Mouse (Mus musculus) adipocyte (in vitro differentiated cells): ENCODE results near the gene Ywhae.
A peak's percentile ranks its signal among the peaks of the same experiment; 100 is the strongest.

Experiments
- DNase-seq: peaks from one replicate; pipeline ENCODE4 v3.0.0-alpha.2; 2016; ENCODE audit warnings: low spot score

Ywhae gene

DNA sequence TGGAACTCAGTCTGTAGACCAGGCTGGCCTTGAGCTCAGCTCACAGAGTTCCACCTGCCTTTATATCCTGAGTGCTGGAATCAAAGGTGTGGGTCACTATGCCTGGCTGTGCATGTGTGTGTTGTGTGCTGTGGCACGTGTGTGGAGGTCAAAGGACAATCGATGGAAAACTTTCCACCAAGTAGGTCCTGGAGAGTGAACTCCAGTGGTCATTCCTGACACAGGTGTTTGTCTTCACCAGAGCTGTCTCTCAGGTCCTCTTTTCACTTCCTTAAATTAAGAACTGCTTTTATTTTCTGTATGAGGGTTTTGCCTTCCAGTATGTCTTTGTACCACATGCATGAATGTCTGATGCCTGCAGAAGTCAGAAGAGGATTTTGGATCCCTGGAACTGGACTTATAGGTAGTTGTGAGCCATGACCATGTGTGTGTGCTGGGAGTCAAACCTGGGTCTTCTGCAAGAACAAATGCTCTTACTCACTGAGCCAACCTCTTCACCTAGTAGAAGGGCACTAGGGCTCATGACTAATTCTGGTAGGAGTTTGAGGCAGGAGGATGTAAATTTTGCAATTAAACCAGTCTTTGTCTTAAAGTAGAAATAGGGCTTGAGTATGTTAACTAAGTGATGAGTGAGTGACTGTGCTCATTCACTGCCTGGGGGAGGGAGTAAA lies 5.3 kb downstream of the Ywhae start:
- no peak for DNase-seq

DNA sequence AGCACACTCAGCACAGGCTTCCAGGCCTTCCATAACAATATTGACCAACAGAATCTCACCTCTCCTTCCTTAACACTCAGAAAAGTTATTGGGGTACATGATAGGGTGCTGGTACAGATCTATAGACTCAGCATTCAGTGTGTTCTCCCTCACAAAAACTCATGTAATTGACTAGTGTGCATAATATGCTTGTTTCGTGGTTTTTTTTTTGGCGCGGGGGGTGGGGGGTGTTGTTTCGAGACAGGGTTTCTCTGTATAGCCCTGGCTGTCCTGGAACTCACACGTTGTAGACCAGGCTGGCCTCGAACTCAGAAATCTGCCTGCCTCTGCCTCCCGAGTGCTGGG lies 5.8 kb downstream of the Ywhae start:
- no peak for DNase-seq

DNA sequence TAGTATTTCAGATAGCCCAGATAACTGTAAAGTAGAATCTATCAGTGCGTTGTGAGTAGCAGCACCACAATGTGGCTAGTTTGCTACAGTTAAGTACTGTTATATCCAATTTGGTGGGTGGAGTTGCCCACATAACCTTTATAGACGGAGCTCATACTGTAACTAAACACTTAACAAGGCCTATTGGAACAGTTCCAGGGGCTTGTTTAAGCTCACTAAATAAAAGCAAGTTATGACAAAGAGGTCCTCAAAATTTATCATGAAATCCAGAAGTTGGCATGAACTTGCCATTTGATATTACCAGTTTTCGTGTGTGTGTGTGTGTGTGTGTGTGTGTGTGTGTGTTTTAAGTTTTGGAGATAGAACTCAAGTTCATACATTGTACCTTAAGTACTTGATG lies 7.5 kb downstream of the Ywhae start:
- no peak for DNase-seq

GRCm38 (mm10) chr11:75741615-75742014 lies 8.9 kb downstream of the Ywhae start:
- DNase-seq: no peak

DNA sequence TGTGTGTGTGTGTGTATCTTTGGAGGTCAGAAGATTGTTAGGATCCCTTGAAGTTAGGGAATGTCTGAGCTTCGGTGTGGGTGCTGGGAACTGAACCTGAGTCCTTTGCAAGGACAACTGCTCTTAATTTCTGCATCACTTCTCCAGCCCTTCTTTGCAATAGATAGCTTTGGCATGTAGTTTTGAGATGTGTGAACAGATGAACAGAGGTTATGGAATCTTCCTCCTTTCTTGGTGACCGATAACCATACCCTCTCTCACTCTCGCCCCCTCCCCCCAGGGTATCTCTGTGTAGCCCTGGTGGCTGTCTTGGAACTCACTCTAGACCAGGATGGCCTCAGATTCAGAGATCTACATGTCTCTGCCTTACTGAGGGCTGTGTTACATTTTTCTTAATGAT lies 12.1 kb downstream of the Ywhae start:
- no peak for DNase-seq

GRCm38 (mm10) chr11:75750537-75750936 lies 17.9 kb downstream of the Ywhae start:
- DNase-seq: no peak

GRCm38 (mm10) chr11:75751082-75751481 lies 18.4 kb downstream of the Ywhae start:
- DNase-seq: no peak

DNA sequence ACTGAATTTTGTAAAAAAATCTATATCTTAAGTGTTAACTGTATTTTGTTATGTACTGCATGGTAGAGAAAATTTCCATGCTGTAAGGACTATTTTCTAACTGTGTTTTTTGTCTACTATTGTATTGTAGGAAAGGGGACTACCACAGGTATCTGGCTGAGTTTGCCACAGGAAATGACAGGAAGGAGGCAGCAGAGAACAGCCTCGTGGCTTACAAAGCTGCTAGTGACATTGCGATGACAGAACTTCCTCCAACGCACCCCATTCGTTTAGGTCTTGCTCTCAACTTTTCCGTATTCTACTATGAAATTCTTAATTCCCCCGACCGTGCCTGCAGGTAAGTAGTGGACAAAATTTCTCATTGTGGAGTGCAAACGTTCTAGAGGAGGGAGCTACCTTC lies 24.0 kb downstream of the Ywhae start:
- no peak for DNase-seq

DNA sequence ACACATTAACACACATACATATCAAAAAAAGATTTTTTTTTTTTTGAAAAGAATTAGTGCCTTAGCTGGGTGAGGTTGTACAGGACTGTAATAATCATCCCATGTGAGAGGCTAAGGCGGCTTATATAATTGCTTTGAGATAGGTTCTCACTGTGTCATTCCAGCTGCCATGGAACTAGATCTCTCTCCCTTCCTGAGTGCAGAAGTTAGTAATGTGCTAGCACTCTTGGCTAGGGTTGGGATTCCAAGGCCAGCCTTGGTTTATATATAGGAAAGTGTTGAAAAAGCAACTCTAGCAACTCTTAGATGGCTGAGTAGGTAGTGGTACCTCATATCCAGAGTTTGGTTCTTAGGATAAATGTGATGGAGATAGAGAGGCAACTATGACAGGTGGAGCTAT lies 25.9 kb downstream of the Ywhae start:
- no peak for DNase-seq

DNA sequence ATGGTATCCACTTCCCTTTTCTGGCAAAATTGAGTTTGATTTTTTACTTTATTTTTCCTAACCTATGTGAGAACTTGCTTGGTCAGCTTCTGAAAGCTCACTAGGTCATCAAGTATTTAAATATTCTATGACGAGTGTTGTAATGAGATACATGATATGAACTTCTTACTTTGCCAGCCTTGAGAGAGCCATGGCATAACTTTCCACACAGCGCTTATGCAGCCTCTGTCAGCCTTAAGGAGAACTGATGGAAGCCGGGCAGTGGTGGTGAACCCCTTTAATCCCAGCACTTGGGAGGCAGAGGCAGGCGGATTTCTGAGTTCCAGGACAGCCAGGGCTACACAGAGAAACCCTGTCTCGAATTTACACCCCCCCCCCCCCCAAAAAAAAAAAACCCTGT lies 28.1 kb downstream of the Ywhae start:
- no peak for DNase-seq

- DNase-seq: no peak
Measured at GRCm38 (mm10) chr11:75762708-75763107, 30.0 kb downstream of the Ywhae start.

- DNase-seq: no peak
Measured at GRCm38 (mm10) chr11:75764521-75765023, 31.9 kb downstream of the Ywhae start.

GRCm38 (mm10) chr11:75765161-75765560 lies 32.5 kb downstream of the Ywhae start:
- no peak for DNase-seq

DNA sequence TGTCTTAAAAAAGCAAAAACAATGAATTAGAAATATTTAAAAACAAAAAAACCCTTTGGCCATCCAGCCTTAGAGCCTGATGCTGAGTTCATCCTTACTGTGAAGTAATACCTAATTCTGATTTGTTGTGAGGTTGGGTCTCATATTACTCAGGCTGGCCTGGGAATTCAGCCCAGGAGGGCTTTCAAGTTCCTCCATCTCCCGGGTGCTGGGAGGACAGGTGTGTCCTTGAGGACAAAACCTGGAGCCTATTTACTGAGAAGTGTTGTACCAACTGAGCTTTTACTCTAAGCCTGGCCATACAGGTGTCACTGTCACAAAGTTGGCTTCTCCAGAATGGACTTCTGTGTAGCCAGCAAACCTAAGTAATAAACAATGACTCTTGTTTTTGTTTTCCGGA lies 34.3 kb downstream of the Ywhae start:
- DNase-seq: no peak

DNA sequence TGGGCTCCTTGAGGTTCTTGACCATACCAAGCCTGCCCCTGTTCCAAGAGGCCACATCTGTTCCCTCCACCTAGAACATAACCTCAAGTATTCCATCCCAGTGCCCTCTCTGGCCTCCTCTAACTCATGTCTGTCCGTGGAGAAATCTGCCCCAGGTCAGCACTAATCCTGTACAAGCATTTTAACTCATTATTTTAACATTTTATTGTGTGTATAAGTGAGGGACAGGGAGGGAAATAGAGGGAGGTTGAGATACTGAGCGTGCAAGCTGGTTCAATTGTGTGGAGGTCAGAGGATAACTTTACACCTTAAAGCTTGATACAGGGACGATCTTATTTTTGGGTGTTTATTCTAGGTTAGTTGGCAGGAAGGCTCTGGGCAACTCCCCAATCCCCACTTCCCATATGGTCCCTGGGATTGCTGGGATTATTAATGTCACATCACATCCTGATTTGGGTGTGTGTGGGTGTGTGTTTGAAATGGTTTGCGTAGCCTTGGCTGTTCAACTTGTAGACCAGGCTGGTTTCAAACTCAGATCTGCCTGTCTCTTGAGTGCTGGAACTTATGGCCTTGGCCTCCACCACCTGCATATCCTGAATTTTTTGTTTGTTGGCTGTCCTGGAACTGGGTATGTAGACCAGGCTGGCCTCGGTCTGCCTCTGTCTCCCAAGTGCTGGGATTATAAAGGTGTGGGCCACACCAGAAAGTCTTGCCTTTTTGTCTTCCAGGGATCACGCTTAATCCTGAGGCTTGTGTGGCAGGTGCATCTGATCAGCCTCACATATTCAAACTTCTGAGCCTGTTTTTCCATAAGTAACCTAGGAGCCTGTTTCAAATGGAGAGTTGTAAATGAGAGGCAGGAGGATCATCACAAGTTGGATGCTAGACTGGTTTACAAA lies 35.7 kb downstream of the Ywhae start:
- no peak for DNase-seq

DNA sequence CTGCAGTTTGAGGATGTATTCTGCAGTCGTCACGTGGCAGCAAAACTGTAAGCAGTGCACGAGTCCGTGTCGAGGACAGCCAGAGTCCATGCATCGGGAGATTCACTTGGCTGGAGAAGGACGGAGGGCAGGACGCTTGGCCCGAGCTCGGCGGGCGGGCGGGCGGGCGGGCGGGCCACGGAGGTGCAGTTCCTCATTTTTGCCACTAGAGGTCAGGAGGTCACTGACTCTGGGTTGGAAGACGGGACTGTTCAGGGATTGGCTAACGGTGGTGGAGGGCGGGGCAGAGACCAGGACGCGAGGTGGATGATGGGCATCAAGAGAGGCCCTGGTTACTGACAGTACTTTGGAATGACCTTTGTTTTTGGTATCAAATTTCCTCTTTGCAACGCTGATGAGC lies 36.5 kb downstream of the Ywhae start:
- DNase-seq: peak; percentile 76

DNA sequence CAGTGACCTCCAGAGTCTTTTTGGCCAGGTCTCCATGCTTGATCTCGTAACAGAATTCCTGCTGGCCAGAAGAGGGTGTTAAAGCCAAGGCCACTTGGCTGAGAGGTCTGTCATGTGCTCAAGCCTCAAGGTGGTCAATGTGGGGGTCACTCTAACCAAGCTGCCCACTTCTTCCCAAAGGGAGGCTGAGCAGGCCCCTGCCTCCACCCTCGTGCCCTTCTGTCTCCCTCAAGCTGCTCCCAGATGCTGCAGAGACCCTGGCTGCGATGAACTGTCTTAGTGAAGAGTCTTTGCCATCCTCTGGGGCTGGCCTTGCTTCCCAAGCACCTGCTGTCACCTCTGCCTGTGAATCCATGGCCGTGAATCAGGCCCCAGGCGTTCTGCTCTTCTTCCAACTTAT lies 39.9 kb downstream of the Ywhae start:
- no peak for DNase-seq

- no peak for DNase-seq
Measured at GRCm38 (mm10) chr11:75775919-75776318, 43.2 kb downstream of the Ywhae start.

- peak; percentile 81 for DNase-seq
Measured at GRCm38 (mm10) chr11:75781919-75782318, 49.2 kb downstream of the Ywhae start.

DNA sequence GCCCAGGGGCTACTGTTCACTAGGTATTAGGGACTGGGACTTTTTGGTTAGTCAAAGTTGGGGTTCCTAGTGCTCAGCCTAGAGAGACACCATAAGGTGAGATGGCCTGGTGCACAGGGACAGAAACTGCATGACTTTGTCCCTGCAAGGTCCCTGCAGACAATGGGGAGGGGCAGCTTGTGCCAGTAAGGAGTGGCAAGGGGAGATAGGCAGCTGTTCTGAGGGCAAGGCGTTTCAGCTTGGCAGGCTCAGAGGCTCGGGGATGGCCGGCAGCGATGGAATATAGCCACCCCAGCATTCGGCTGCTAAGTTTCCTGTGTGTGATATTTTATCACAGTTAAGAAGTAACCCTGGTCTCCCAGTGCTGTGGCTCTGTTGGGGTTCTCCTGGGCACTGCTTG lies 51.1 kb downstream of the Ywhae start:
- DNase-seq: no peak

DNA sequence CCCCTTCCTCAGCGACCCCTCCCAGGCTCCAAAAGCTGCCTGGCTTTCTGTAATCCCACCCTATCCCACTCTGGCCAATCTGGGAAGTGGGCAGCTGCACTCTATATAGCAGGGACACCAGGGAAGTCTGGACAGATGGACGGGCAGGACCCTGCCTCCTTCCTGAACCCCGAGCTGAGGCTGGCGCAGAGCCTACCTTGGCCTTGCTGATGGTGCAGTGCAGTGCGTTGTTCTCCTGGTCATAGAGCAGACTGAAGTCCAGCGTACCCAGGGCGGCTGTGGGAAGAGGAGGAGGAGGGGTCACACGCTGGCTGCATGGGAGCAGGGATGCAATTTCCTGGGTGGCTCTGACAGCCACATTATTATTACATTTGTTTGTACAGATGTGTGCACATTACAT lies 53.2 kb downstream of the Ywhae start:
- no peak for DNase-seq

DNA sequence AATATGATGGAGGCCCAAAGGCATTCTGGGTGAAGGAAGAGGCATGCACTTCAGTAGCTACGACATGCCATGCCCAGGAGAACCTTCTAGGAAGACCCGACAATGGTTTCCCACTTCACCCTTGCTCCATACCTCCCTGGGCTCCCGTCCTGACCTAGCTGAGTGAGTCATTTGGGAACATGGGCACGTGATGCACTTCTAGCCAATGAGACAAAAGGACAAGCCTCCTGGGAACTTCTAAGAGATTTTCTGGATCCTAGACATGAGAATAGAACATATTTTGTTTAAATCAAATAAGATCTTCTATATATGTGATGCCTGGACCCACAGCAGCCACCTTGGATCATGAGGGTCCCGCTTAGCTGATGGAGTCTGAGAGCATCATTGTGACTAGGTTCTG lies 59.9 kb downstream of the Ywhae start:
- DNase-seq: peak; percentile 20

DNA sequence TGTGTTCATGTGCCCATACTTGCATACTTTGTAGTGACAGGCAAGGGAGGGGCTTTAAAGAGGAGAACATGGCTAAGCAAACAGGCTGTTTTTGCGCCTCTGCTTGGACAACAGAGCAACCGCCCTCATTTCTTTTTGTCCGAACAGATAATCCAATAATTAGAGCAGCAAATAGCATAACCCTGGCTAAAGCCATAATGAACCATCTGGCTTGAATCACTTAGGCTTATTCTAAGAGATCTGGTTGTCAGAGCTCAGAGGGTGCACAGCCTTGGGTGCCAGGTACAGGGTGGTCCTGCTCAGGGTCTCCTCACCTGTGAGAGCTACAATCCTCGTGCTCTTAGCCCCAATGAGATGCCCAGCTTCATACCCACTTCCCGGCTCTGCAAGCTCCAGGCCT lies 60.7 kb downstream of the Ywhae start:
- no peak for DNase-seq
